ENCODE assay signal across 8 mouse cellular contexts in genomic region chr11:101657886-101658750, GRCm38 (mm10). TPM values are rescaled to one million over a fixed set of nuclear protein-coding genes. Genes with fewer than 3 reads are reported as not detected.
DNase-seq lines count a peak whose midpoint lies in the region; ATAC-seq and TF ChIP-seq lines count a peak whose summit lies in the region.
"Not testable (repeated sequence)": the region's sequence is repeated elsewhere in the genome, so short reads cannot be mapped to it uniquely, and the experiment has no call there.

No protein-coding gene starts in this region.

- not testable (repeated sequence) for H3K9me3 ChIP-seq in G1E (replicated peaks); forebrain, embryonic 16.5 days (ENCODE audit: control insufficient read depth, low read length); lung, embryonic 15.5 days

- not testable (repeated sequence) for H3K4me3 ChIP-seq in G1E (ENCODE audit: low read depth, low read length)
- H3K4me3 ChIP-seq in forebrain, embryonic 16.5 days (replicated peaks; ENCODE audit: low read length): peak overlapping the region; percentile 32
- peak overlapping the region; percentile 46 for H3K4me3 ChIP-seq in layer of hippocampus, adult 2 months
- peak overlapping the region; percentile 19 for H3K4me3 ChIP-seq in lung, embryonic 15.5 days

- peak; percentile 83 for ATAC-seq in G1E (ENCODE audit: extremely low read depth, insufficient number of reproducible peaks, low FRiP score, poor library complexity, severe bottlenecking)
- peak; percentile 91 for ATAC-seq in forebrain, embryonic 16.5 days
- peak; percentile 94 for ATAC-seq in lung, embryonic 15.5 days (ENCODE audit: borderline replicate concordance, extremely low read depth, low FRiP score, low TSS enrichment)

- intact Hi-C loops in heart, postnatal 36 days (cut with DNase I): loop anchor here (2.0 kb wide), 1 partner anchor 31 kb away; the partner anchor contains the start of gene Rdm1

- TF ChIP-seq CTCF in G1E (IDR thresholded peaks at IDR 0.05; ENCODE audit: low read depth, low read length); layer of hippocampus, adult 2 months (conservative IDR thresholded peaks at IDR 0.05): not testable (repeated sequence)

- H3K4me1 ChIP-seq in G1E (ENCODE audit: insufficient read depth, low read depth, low read length): peaks cover 36% of the 10 kb centered on the region
- not testable (repeated sequence) for H3K4me1 ChIP-seq in forebrain, embryonic 16.5 days (replicated peaks; ENCODE audit: control insufficient read depth, insufficient read depth, low read length); lung, embryonic 15.5 days

- peak; percentile 70 for DNase-seq in G1E (ENCODE audit: low spot score)
- peak; percentile 75 to 86 for DNase-seq in cerebellum, adult 18-20 months
- DNase-seq in heart, postnatal 36 days: peak; percentile 84 to 90
- peak; percentile 76 to 79 for DNase-seq in layer of hippocampus, adult 2 months (ENCODE audit: low spot score in 2 of 2)
- peak; percentile 68 for DNase-seq in ovary, adult 18-20 months (ENCODE audit: low spot score)
- DNase-seq in thymus, postnatal 0 days (ENCODE audit: low spot score): peak; percentile 91

- peak overlapping the region; percentile 97 for H3K27ac ChIP-seq in forebrain, embryonic 16.5 days (ENCODE audit: low read length)
- H3K27ac ChIP-seq in layer of hippocampus, adult 2 months: peak overlapping the region; percentile 99
- H3K27ac ChIP-seq in lung, embryonic 15.5 days: peak overlapping the region; percentile 93

- 0% methylated on average over 37 of the region's 40 CpGs for WGBS in forebrain, embryonic 16.5 days
- whole genome bisulfite sequencing in lung, embryonic 15.5 days: under 1% methylated on average over 38 of the region's 40 CpGs

- H3K9ac ChIP-seq in forebrain, embryonic 16.5 days (replicated peaks; ENCODE audit: low read depth, low read length): peak overlapping the region; percentile 72
- H3K9ac ChIP-seq in lung, embryonic 15.5 days: peak overlapping the region; percentile 60

- H3K36me3 ChIP-seq in G1E (replicated peaks); forebrain, embryonic 16.5 days (ENCODE audit: control insufficient read depth, insufficient read depth); lung, embryonic 15.5 days: not testable (repeated sequence)

- H3K27me3 ChIP-seq in G1E (ENCODE audit: insufficient read depth, low read length): peaks cover 21% of the 10 kb centered on the region
- H3K27me3 ChIP-seq in forebrain, embryonic 16.5 days (replicated peaks; ENCODE audit: control insufficient read depth, insufficient read depth, low read length); lung, embryonic 15.5 days: not testable (repeated sequence)

- peak overlapping the region; percentile 38 for H3K4me2 ChIP-seq in forebrain, embryonic 16.5 days (ENCODE audit: low read length)
- H3K4me2 ChIP-seq in lung, embryonic 15.5 days: peak overlapping the region; percentile 47

RNA-seq across cellular contexts. Expression of gene Arl4d, which starts 7.2 kb away (rescaled TPM):
- total RNA-seq in G1E (2014; fragmentation: Nextera tagmentation) (3.5 and 6.8 TPM in 2 replicates), G1E (2017) (2.2 TPM in 2 replicates)
- 5.2 TPM in 2 replicates for polyA plus RNA-seq in G1E (2012)
- 36.5 and 42.2 TPM in 2 replicates for polyA plus RNA-seq in forebrain, embryonic 16.5 days (2015; fragmentation: Nextera tagmentation; extraction: Ambion mirVana)
- total RNA-seq in heart, postnatal 36 days (2021): 10 to 100 TPM; 23.4 to 23.5 TPM
- total RNA-seq in layer of hippocampus, adult 2 months (2021): 10 to 100 TPM; 10.6 to 16.0 TPM
- 4.4 and 4.9 TPM in 2 replicates for polyA plus RNA-seq in lung, embryonic 15.5 days (2015; fragmentation: Nextera tagmentation; extraction: Ambion mirVana)
- polyA plus RNA-seq in thymus, postnatal 0 days (2015; fragmentation: Nextera tagmentation; extraction: Ambion mirVana): 3.0 and 3.1 TPM in 2 replicates

RNA-seq across cellular contexts. Expression of gene Rdm1, which starts 31.1 kb away (rescaled TPM):
- total RNA-seq in G1E (2014; fragmentation: Nextera tagmentation): 15.4 and 23.8 TPM in 2 replicates
- 10.8 and 13.8 TPM in 2 replicates for total RNA-seq in G1E (2017)
- 3.0 and 3.8 TPM in 2 replicates for polyA plus RNA-seq in G1E (2012)
- polyA plus RNA-seq in forebrain, embryonic 16.5 days (2015; fragmentation: Nextera tagmentation; extraction: Ambion mirVana): 21.9 and 32.2 TPM in 2 replicates
- total RNA-seq in heart, postnatal 36 days (2021): 10 to 100 TPM; 41.6 to 47.3 TPM
- 1 to 10 TPM; 8.4 to 10.0 TPM for total RNA-seq in layer of hippocampus, adult 2 months (2021)
- polyA plus RNA-seq in lung, embryonic 15.5 days (2015; fragmentation: Nextera tagmentation; extraction: Ambion mirVana): 46.5 and 49.8 TPM in 2 replicates
- 44.5 and 46.0 TPM in 2 replicates for polyA plus RNA-seq in thymus, postnatal 0 days (2015; fragmentation: Nextera tagmentation; extraction: Ambion mirVana)

RNA-seq across cellular contexts. Expression of gene Gm11634, which starts 59.1 kb away (rescaled TPM):
- not detected in 2 replicates for total RNA-seq in G1E (2014; fragmentation: Nextera tagmentation)
- not detected in 2 replicates for total RNA-seq in G1E (2017)
- polyA plus RNA-seq in G1E (2012): not detected in 2 replicates
- polyA plus RNA-seq in forebrain, embryonic 16.5 days (2015; fragmentation: Nextera tagmentation; extraction: Ambion mirVana): not detected in 2 replicates
- not detected for total RNA-seq in heart, postnatal 36 days (2021)
- not detected for total RNA-seq in layer of hippocampus, adult 2 months (2021)
- not detected in 2 replicates for polyA plus RNA-seq in lung, embryonic 15.5 days (2015; fragmentation: Nextera tagmentation; extraction: Ambion mirVana)
- not detected in 2 replicates for polyA plus RNA-seq in thymus, postnatal 0 days (2015; fragmentation: Nextera tagmentation; extraction: Ambion mirVana)
